Mouse (Mus musculus) embryonic fibroblast, embryonic 13.5 days (primary cell): ENCODE results near the gene Gm2a.

Experiments
- CTCF ChIP-seq: IDR thresholded peaks from 2 replicates; pipeline ENCODE4 v1.5.1; 2011; ENCODE audit warnings: mild to moderate bottlenecking, control low read depth, low read length, moderate library complexity, borderline replicate concordance; ENCODE audit not compliant: insufficient read depth
- POLR2A ChIP-seq: IDR thresholded peaks from 2 replicates; pipeline ENCODE4 v1.6.1; 2011; ENCODE audit warnings: low read depth, mild to moderate bottlenecking, control low read depth, low read length, moderate library complexity

GRCm38 (mm10) chr11:55155070-55155421 lies 57.1 kb downstream of the Gm2a start:
- TF ChIP-seq CTCF (no peak), POLR2A (no peak)
